Mouse (Mus musculus): ENCODE measurements at regions not wholly inside any gene's neighbourhood (a gene's known extent, or its start where the extent isn't known, plus 50 kb on each side); places are given as distances from the start of the nearest gene placed in this dataset.
A peak's percentile ranks its signal among the peaks of the same experiment; 100 is the strongest.

- DNase-seq (ENCODE audit: low spot score) = no peak
Measured at GRCm38 (mm10) chr13:90292905-90293304, 203.5 kb upstream of the Xrcc4 start.

GRCm38 (mm10) chr13:90292124-90292523, 202.7 kb upstream of the Xrcc4 start:
- DNase-seq (ENCODE audit: low spot score) = no peak

GRCm38 (mm10) chr13:90280976-90281375, 191.6 kb upstream of the Xrcc4 start:
- DNase-seq (ENCODE audit: low spot score) = no peak

GRCm38 (mm10) chr13:90279786-90280382, 190.5 kb upstream of the Xrcc4 start:
- DNase-seq (ENCODE audit: low spot score) = no peak

- DNase-seq (ENCODE audit: low spot score) = no peak
Measured at GRCm38 (mm10) chr13:90279355-90279754, 189.9 kb upstream of the Xrcc4 start.

- DNase-seq (ENCODE audit: low spot score) = no peak
Measured at GRCm38 (mm10) chr13:90259071-90259742, 169.8 kb upstream of the Xrcc4 start.

- DNase-seq (ENCODE audit: low spot score) = no peak
Measured at GRCm38 (mm10) chr13:90252981-90253380, 163.6 kb upstream of the Xrcc4 start.

GRCm38 (mm10) chr13:90245997-90246765, 156.8 kb upstream of the Xrcc4 start:
- DNase-seq (ENCODE audit: low spot score) = no peak

GRCm38 (mm10) chr13:90238331-90238730, 148.9 kb upstream of the Xrcc4 start:
- no peak for DNase-seq (ENCODE audit: low spot score)

GRCm38 (mm10) chr13:90233986-90234385, 144.6 kb upstream of the Xrcc4 start:
- DNase-seq (ENCODE audit: low spot score) = peak; percentile 1

GRCm38 (mm10) chr13:90233561-90233960, 144.2 kb upstream of the Xrcc4 start:
- no peak for DNase-seq (ENCODE audit: low spot score)

GRCm38 (mm10) chr13:90229106-90229505, 139.7 kb upstream of the Xrcc4 start:
- no peak for DNase-seq (ENCODE audit: low spot score)

- no peak for DNase-seq (ENCODE audit: low spot score)
Measured at GRCm38 (mm10) chr13:90226212-90226611, 136.8 kb upstream of the Xrcc4 start.

GRCm38 (mm10) chr13:90212390-90212789, 123.0 kb upstream of the Xrcc4 start:
- DNase-seq (ENCODE audit: low spot score) = no peak

GRCm38 (mm10) chr13:90207875-90208274, 118.5 kb upstream of the Xrcc4 start:
- no peak for DNase-seq (ENCODE audit: low spot score)

Measured in lung, postnatal 25 days (tissue).